Mouse (Mus musculus): Measurements from ENCODE around the gene Gabbr2.

The Gabbr2 gene

GRCm38 (mm10) chr4:46696467-46696866 lies 295.2 kb downstream of the Gabbr2 start:
- no peak for DNase-seq

DNA sequence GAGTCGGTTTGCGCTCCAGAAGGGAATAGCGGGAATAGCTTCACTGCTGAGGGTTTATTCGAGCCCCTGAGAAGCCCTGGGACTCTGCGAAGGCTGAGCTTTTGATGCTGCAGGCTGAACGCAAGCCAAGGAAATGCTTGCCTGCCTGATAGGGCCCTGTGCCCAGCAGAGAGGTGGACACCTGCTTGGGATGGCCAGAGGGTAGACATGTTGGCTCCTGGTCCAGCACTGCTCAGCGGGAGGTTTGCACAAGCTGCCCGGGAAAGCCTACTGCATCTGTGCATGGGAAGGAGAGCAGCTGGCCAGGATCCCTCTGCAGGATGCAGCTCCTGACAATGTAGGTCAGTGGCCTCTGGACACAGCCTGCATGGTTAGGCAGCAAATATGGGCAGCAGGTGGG lies 301.1 kb downstream of the Gabbr2 start:
- DNase-seq: no peak

- no peak for DNase-seq
Measured at GRCm38 (mm10) chr4:46690023-46690420, 301.7 kb downstream of the Gabbr2 start.

DNA sequence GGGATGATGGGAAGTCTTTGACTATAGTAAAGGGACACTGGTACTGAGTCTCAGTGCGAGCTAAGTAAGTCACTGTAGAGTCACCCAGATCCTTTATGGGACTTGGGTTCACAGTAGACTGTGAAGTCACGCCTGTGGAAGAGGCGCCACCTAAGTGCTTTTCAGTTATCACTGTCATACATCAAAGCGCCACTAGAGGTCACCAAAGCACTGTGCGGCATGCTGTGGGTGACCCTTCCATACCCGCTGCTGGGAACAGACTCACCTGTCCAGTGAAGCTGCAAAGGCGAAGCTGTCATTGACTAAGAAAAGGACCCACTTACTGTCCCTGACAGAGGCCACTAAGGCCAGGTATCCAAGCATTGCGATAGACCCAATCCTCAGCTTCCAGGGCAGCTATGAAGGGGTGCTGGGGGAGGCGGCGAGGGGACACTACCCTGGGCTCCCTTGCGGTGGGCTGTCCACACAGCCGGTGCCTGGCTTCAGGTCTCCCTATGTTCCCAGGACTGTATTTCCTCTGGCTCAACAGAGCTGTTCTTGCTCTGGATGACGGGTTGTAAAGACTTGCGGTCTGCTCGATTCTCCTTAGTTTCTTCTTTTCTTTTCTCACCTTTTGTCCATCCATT lies 302.2 kb downstream of the Gabbr2 start:
- DNase-seq: peak; percentile 57

- DNase-seq: no peak
Measured at GRCm38 (mm10) chr4:46688213-46688832, 303.4 kb downstream of the Gabbr2 start.

GRCm38 (mm10) chr4:46684160-46684559 lies 307.5 kb downstream of the Gabbr2 start:
- DNase-seq: peak; percentile 82

GRCm38 (mm10) chr4:46676646-46677045 lies 315.0 kb downstream of the Gabbr2 start:
- DNase-seq: no peak

- DNase-seq: no peak
Measured at GRCm38 (mm10) chr4:46675992-46676391, 315.7 kb downstream of the Gabbr2 start.

DNA sequence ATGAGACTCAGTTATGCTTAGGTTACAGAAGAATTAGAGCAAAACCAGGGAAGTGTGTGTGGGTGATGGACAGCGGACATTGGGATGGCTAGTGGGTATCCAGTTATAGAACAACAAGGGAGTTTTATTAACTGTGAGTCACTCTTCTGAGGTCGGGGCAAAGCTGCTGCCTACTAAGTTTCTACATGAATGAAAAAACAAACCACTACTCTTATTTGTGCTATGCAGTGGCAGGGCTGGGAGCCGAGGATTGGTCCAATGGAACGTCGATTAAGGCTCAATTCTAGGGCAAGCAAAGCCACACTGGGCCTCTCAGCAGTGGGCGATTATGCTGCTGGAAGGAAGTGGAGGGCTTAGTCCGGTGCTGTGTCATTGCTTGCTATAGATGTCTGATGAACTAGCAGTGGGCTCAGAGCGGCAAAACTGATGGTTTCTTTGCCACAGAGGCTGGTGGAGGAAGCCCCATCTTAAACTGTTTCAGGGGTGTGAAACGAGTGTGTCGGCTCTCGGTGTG lies 316.3 kb downstream of the Gabbr2 start:
- no peak for DNase-seq

GRCm38 (mm10) chr4:46668620-46669019 lies 323.1 kb downstream of the Gabbr2 start:
- no peak for DNase-seq

GRCm38 (mm10) chr4:46666420-46666819 lies 325.3 kb downstream of the Gabbr2 start:
- DNase-seq: no peak

- no peak for DNase-seq
Measured at GRCm38 (mm10) chr4:46665371-46665774, 326.3 kb downstream of the Gabbr2 start.

DNA sequence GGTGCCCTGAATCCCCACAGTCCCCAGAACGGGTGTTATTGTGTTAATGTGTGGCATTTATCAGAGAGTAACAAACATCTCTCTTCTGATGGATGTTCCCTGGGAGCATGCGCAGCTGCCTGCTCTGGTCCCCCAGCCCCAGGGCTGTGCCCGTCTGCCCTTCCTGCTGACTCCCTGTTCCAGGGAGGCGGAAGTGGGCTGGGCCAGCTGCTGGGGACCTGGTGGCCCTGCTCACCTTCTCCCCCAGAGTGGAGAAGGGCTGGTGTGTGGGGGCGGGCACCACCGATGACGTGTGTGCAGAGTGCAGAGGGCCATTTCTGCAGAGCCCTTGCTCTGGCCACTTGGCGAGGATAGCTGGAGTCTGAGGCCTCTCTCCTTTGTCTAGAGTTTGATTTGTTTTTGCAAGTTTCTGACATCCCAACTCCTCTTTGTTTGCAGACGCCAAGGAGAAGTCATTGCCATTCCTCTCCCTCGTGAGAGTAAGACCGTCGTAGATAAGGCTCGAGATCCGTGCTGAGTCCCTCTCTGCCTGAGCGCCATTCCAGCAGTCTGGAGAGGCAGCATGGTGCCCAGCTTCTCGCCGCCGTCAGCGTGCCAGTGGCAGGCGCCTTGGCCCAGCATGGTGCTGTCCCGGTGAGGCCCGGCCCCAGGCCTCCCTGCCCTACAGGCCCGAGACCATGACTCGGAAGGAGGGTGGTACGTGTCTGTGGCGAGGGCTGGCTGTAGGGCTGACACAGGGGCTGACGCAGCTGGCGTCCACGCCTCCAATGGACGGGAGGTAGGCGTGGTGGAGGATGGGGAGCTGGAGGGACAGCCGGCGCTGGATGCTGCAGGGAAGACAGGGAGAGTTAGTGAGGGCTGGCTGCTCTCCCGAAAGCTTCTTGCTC lies 327.3 kb downstream of the Gabbr2 start:
- peak; percentile 40 for DNase-seq

- no peak for DNase-seq
Measured at GRCm38 (mm10) chr4:46661433-46661832, 330.2 kb downstream of the Gabbr2 start.

- DNase-seq: no peak
Measured at GRCm38 (mm10) chr4:46658946-46659345, 332.7 kb downstream of the Gabbr2 start.

DNA sequence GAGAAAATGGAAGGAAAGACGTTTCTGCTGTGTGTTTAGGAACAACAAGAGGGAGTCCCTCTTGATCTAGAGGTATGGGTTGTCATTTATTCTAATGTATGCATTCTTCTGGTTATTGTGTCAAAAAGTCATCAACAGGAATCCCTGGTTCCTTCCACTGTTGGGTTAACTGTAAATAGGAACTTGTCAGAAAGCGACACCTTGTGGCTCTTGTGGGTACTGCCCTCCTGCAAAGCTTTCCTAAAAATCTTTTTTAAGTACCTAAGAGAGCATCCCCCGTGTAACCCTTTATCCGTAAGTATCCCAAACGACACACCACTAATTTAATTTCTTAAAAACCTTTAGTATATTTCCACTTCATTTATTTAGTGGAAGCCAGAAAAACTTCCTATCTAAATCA lies 334.6 kb downstream of the Gabbr2 start:
- DNase-seq: no peak

- no peak for DNase-seq
Measured at GRCm38 (mm10) chr4:46655956-46656355, 335.7 kb downstream of the Gabbr2 start.

DNA sequence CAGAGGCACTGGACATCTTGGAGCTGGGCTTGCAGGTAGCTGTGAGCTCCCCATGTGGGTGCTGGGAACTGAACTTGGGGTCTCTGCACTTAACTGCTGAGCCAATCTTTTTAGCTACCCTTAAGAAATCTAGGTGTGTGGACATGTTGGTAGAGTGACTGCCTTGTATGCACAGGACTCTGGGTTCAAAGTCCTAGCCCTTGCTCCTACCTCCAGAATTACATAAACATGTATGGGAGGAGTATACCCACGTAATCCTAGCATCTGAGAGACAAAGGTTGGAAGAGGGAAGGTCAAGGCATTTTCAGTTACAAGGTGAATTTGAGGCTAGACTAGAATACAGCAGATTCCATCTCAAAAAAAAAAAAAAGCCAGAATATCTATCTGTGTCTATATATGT lies 336.4 kb downstream of the Gabbr2 start:
- DNase-seq: no peak

DNA sequence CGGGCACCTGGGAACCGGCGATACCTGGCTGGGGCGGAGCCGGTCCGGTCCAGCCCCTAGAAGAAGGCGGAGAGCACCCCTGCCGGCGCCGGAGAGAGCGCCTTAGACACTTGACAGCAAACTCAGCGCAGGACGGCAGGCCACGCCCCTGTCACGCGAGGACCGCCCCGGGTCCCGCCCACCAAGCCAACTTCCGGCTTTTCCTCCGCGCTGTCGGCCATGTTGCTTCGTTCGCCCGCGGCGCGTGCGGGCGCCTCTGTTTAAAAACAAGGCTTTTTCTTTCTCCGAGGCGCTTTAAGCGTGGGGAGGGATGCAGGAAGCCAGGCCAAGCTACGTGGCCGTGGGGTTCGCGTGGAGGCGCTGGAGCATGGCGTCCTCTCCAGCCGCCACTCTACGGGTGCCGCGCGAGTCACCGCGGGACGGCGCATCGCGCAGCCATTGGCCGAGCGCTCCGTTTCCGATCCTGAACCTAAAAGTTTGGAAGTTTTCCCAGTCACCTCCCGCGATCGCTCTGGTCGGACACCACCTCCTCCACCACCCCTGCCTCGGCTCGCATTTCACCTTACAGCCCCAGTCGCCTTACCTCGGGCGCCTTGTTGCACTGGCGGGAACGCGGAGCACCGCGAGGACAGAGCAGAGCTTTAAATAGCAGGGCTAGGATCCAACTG lies 341.5 kb downstream of the Gabbr2 start, which contains the start of gene Tbc1d2:
TSS of gene Tbc1d2 (minus strand) at position 124 of the 668 bp plus-strand sequence.
- DNase-seq: peak; percentile 95

DNA sequence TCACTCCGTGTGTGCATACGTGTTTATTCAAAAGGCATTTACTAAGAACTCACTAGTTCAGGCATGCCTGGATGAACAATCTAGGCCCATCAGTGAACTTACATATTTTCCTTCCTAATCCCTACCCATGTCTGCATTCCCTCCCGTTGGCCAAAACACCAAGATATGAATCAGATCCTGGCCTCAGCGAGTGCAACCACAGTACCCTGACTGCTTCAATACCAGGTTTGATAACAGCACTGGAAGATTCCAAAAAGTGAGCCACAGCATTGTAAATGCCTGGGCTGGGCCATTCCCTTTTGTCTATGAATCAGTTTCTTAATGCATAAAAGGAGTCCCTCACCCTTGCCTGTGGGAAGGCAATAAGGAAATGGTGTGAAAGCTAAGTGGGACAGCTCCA lies 342.5 kb downstream of the Gabbr2 start:
- DNase-seq: no peak

DNA sequence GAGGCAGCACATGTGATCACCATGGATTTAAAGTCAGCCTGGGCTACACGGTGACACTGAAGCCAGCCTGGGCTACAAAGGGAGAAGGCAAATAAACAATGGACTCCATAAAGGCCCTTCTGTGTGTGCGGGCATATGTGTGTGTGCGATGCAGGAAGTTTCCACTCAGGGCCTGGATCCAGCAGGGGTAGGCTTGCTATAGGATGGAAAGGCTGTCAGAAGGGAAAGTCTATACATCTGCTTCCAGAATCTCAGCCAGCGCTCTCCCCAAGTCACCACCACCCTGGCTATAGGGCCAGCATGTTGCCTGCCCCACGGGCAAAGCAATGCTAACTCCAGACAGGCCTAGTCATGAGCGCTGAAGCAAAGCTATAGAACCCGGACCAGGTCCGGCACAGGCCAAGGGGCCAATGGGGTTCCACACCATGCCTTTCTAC lies 348.0 kb downstream of the Gabbr2 start:
- DNase-seq: no peak

DNA sequence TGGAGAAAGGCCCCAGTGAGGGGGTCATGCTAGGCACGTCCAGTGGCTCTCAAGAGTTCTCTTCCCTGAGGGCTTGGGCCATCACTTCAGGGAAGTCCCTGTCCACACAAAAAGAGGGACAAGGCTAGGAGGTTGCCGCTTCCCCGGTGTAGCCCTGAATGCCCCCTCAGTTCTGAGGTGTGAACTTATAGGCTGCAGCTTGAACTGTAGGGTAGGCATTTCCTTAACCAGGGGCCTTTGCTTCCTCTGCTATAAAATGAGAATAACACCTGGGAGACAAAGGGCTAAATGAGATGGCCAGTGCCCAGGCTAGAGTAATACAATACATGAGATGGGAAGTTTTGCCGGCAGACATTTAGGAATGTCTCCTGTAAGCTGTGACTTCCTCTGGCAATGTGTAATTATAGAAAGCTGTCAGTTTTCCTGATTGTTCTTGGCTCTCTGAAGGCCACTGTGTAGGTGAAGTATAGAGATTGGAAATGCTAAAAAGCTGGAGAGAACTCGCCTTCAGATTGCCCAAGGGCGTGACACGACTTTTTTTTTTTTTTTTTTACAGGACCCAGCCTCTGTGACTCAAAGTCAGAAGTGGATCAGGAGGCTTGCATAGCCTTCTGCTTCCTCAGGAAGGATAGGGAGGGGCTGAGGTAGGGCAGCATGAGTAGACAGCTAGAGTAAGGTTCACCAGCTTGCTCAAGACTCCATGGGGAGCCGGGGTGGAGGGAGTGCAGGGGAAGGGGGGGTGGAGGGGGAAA lies 348.6 kb downstream of the Gabbr2 start:
- DNase-seq: no peak

Data from right cerebral cortex, postnatal 25 days (tissue).